Mouse (Mus musculus): Measurements from ENCODE around the gene Col5a1.

The Col5a1 gene

GRCm38 (mm10) chr2:27886608-27887460, 609 bp downstream of the Col5a1 start:
- peak; percentile 8 for DNase-seq

DNA sequence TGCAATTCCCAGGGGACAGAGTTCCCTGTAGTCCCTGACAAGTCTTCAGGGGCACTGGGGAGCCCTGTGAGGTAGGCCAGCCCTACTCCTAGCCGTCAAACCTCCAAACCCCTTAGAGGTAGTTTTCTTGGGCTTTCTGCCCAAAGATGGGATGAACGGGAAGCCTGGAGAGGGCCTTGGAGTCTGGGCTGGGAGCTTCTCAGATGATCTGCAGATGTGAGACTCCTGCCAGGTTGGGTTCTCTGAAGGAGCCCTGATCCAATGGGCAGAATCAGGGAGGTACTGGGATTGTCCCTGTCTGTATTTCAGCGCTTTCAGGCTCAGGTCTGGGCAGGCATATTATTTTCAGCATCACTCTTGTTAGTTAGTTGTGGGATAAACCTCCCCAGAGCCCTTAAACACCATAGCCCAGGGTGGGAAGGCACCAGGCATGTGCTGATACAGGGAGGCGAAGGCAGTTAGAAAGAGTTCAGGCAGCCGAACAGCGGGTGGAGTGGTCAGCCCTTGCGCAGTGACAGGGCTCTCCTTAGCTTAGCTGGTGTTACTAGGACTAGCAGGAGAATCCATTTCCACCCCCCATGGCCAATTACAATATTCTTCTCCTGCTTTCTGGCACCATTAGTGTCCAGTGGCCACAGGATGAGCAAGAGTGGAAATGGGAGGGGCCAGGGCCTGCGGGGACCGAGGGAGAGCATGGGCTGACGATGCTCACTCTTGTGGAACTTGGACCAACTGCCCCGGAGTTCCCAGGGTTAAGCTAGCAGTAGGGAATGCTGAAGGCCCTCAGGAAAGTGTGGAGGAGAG, 1.4 kb downstream of the Col5a1 start:
- no peak for DNase-seq

GRCm38 (mm10) chr2:27888603-27889545, 2.6 kb downstream of the Col5a1 start:
- DNase-seq = peak; percentile 21

GRCm38 (mm10) chr2:27891922-27892541, 5.8 kb downstream of the Col5a1 start:
- no peak for DNase-seq

DNA sequence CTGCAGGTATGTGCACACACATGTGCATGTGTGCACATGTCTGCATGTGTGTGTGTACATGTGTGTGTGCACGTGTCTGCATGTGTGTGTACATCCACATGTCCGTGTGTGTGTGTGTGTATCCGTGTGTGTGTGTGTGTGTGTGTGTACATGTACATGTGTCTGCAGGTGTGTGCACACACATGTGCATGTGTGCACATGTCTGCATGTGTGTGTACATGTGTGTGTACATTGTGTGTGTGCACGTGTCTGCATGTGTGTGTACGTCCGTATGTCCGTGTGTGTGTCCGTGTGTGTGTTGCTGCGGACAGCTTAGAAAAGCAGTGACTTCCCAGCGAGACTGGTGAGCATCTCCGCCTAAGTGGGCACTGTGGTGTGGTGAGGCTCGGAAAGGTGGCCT, 6.8 kb downstream of the Col5a1 start:
- no peak for DNase-seq

DNA sequence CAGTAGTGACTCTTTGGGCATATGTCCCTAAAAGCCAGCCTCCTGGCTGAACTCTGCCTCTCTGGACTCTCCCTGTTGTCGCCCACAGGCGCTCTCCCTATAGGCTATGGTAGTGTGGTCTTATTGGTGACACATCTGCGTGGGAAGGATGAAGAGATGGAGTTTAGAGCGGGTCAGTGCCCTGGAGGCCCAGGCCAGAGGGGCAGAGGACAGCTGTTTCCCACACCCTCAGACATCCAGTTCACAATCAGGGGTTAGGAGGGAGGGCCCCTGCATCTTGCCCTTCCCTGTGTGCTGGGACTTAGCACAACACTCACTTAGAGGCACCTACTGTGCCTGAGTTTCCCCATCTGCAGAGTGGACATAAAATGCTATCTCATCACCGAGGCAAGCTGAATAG, 8.8 kb downstream of the Col5a1 start:
- no peak for DNase-seq

GRCm38 (mm10) chr2:27895648-27896047, 9.4 kb downstream of the Col5a1 start:
- DNase-seq = no peak

GRCm38 (mm10) chr2:27897161-27897560, 10.9 kb downstream of the Col5a1 start:
- DNase-seq = peak; percentile 46

DNA sequence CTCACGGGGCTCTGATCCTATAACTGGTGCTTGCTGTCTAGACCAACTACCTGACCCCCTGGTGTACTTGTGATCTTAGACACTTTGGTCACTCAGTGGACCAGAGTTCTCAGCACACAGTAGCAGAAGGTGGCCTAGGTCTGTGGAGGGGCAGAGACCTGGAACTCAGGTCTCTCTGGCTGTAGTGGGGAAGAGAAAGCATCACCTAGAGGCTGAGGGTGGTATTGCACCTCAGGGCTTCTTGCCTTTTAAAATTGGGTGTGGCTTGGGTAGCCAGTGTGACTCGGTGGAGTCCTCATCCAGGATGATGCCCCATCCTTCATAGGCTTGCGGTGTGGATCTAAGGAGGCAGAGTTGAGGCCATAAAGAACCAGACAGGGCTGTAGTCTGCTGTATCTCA, 13.7 kb downstream of the Col5a1 start:
- DNase-seq = peak; percentile 11

DNA sequence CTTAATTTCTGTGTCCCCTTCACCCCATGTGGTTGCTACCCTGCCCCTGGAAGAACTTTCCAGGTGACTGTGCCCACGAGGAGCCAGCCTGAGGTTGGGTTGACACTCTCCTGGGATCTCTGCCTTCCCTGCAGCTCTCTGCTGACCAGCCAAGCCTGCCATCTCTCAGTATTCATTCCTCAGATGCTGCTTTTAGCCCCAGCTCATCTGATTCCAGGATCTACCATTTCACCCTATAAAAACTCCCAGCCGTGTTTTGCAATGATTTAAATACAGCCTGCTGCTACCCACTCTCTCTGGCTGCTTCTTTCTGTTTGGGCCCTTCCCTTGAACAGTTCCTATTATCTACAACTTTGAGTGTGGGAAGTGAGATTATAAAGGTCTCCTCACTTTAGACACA, 14.9 kb downstream of the Col5a1 start:
- no peak for DNase-seq

GRCm38 (mm10) chr2:27901525-27902245, 15.5 kb downstream of the Col5a1 start:
- DNase-seq = no peak

- no peak for DNase-seq
Measured at GRCm38 (mm10) chr2:27902318-27902717, 16.1 kb downstream of the Col5a1 start.

DNA sequence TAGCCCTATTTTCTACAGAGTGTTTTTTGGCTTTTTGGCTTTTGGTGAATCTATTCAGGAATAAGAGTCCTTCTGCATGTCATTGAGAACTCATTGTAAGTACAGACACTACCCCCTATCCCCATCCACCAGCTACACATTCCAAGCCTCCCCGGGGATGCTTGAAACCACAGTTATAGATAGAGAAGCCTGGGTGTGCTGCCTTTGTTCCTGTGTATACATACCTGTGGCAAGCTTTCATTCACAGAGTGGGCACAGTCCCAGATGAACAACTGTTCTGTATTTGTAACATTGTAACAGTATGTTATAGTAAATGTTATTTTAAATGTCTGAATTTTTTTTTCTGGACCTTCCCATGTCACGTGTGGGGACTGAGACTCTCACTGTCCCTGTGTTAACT, 19.2 kb downstream of the Col5a1 start:
- DNase-seq = no peak

DNA sequence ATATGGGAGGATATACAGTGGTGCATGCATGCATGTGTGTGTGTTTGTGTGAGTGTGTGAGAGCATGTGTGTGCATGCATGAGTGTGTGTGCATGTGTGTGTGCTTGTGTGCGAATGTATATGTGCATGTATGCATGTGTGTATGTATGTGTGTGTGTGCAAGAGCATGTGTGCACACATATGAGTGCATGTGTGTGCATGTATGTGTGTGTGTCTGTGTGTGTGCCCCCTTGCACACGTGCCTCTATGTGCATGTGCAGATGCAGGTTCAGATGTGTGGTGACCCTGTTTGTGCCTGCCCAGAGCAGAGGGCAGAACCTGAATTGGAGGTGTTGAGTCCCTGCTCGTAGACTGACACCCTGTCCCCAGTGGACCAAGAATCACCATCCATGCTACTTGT, 24.3 kb downstream of the Col5a1 start:
- no peak for DNase-seq

DNA sequence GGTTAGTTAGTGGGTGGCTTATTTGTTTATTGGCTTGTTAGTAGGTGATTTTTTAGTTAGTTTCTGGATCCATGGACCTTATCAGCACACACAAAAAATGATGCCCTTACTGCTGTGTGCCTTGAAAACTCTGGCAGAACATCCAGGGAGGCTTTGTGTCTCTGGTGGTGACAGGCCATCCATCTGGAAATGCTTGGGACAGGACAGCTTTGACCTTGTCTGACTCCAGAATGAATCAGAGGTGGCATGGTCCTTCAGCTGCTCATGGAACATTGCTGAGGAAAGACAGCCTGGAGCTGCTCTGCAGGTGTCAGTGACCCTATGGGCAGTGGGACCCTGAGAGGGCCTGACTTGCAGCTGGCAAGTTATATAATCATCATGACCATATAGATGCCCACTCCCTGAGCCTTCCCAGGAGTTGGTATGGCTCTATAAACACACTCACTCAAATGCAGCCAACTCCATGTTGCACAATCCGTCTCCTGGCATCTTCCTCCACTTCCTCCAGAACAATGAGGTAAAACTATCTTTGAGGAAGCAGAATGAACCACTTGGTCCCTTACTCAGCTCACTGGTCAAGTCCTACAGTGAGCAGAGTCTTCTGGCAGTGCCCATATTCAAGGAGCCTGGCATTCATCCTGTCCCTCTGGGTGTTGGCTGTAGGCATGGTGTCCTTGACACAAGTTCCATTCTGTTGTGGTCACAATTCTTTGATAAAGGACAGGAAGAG, 26.5 kb downstream of the Col5a1 start:
- DNase-seq = no peak

- no peak for DNase-seq
Measured at GRCm38 (mm10) chr2:27915726-27916125, 29.5 kb downstream of the Col5a1 start.

- no peak for DNase-seq
Measured at GRCm38 (mm10) chr2:27916316-27916715, 30.1 kb downstream of the Col5a1 start.

DNA sequence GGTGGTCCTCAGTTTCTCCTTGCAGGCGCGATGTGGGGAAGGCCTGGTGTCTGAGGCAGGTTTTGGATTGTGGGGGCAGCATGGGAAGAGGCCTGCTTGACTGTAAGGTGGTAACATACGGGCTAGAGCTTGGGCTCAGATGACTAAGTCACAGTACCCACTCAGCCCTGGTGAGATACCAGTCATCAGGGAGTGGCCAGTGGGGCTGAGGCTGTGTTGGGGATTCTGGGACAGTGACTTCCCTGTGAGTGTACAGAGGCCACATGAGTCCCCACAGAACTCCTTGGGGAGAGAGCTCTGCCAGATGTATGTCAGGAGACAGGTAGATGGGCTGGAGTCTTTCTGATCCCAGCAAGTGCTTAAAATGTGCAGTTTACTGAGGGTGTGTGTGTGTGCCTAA, 31.0 kb downstream of the Col5a1 start:
- no peak for DNase-seq

DNA sequence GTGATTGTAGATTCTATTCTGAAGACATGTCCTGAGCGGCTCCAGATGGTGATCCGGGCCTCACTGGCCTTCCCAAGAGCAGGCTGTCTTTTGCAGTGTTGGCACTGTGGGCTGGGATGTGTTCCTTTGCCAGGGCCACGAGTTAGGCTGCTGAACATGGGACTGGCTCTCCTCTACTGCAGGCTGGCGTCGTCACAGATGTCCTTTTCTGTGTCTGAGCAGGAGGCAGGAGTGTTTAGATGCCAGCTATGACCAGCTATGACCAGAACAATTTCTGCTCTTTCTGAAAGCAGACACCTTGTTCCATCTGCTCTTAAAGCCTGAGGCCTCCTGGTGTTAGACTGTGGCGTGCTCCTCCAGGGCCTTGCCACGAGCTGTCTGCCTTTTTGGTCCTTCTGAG, 31.9 kb downstream of the Col5a1 start:
- no peak for DNase-seq

GRCm38 (mm10) chr2:27919309-27919850, 33.2 kb downstream of the Col5a1 start:
- no peak for DNase-seq

DNA sequence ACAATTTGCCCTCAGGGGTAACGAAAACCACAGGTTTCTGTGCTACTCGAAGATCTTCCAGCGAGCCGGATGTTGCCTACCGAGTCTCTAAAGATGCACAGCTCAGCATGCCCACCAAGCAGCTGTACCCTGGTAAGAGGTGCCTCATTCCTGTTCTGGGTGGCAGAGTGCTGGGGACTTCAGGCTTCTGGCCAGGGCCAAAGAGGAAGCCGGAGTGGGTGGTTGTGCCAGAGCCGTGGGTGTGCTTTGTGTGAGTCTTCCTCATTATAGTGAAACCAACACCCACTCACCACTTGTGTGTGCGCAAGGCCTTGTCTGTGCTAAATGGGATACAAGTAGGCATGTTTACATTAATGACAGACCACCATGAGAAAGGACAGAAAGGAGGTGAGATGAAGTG, 35.8 kb downstream of the Col5a1 start:
- DNase-seq = no peak
